Mouse (Mus musculus) ES-E14 (cell line): ENCODE measurements around the gene Casc3.

Experiments
- CHD2 ChIP-seq: IDR thresholded peaks from 2 replicates; pipeline ENCODE4 v1.6.1; 2014; ENCODE audit warnings: mild to moderate bottlenecking, low read depth, low read length, inconsistent platforms
- MAFK ChIP-seq: IDR thresholded peaks from 2 replicates; pipeline ENCODE4 v1.6.1; 2014; ENCODE audit warnings: mild to moderate bottlenecking, low read depth, low read length, inconsistent platforms; ENCODE audit not compliant: insufficient read depth

GRCm38 (mm10) chr11:98777888-98778287 is 26.8 kb upstream of the Casc3 start:
- TF ChIP-seq CHD2: no peak
- TF ChIP-seq MAFK: no peak
